Mouse (Mus musculus) right cerebral cortex, adult 2 months (tissue): ENCODE measurements at regions not wholly inside any gene's neighbourhood (a gene's known extent, or its start where the extent isn't known, plus 50 kb on each side); places are given as distances from the start of the nearest gene placed in this dataset.

Experiments
- DNase-seq, 2 experiments: peaks; one replicate each; pipeline ENCODE4 v3.0.0; 2021 to 2022; ENCODE audit warnings: low spot score in 2 of 2

DNA sequence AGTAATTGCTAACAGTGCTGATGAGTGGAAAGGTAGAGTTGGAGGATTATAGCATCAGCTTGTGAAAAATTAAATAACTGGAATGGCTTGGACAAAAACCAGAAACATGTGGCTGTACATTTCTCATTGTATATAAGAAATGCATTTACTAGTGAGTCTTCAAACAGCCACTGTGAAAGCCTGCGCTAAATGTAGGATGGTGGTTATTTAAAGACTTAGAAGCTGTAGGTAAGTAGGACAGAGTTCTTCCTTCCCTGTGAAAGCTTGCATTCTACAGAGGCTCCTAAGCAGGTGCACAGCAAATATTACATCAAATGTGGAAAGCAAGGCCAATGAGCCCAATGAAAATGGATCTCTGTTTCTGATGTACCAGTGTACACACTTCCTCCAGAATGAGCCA lies 2999.5 kb upstream of the Gm6569 start:
- peak; percentile 2 for DNase-seq

DNA sequence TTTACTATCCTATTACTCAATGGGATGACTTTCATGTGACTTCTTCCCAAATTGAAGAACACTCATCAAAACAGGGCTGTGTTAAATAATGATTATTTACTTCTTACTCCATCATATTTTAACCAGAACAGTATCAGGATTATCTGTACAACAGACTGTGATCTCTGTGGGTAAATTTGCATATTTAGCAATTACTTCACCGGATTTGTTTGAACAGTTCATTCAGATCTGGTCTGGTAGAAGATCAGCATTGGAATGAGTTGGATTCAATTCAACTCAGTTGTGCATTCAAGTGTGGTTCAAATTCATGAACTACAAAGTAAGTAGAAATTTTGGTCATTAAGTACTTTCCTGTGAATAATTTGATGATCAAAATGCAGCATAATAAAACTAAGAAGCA lies 2991.8 kb upstream of the Gm6569 start:
- no peak for DNase-seq

- DNase-seq = no peak
Measured at GRCm38 (mm10) chr15:70849652-70850051, 2984.7 kb upstream of the Gm6569 start.

DNA sequence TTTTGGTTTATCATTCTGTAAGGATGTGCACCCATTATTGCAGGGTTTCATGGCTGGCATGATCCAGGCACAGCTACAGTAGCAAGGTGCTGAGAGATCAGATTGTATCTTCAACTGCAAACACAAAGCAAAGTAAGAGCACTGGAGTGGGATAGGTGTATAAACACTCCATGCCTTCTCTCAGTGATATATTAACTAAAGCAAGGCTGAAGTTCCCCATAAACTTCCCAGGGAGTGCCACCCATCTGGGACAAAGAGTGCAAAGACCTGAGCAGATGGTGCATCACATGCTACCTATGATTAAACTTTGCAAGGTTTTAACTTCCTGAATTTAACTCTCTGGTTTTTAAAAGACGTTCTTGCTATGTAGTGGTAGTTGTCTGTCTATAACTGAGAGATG lies 2983.9 kb upstream of the Gm6569 start:
- no peak for DNase-seq
